Mouse (Mus musculus): Measurements from ENCODE around the gene Vmn1r46.
"Not testable (repeated sequence)": the region's sequence is repeated elsewhere in the genome, so short reads cannot be mapped to it uniquely, and the experiment has no call there.

Vmn1r46 gene

DNA sequence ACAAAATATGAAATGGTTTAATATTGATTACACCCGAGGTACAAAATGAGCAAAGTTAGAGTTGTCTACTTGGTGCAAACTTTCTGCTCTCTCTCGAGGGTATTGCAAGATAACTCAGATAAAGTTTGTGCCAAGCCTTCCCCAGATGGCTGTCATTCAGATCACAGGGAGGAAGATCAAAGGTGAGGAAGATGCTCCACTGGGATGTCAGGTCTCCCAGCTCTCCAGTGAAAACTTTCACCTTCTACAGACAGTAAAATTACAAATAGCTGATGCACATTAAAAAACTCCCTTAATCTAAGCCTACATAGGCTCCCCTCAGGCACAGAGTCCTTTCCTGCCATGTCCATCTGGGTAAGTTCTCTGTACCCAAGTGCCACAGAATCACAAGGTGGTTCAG is at the start of gene Vmn1r46:
Gene Vmn1r46 (plus strand): TSS at position 301 of the 400 bp plus-strand sequence.
- DNase-seq (ENCODE audit: low read depth, low spot score), result no peak

DNA sequence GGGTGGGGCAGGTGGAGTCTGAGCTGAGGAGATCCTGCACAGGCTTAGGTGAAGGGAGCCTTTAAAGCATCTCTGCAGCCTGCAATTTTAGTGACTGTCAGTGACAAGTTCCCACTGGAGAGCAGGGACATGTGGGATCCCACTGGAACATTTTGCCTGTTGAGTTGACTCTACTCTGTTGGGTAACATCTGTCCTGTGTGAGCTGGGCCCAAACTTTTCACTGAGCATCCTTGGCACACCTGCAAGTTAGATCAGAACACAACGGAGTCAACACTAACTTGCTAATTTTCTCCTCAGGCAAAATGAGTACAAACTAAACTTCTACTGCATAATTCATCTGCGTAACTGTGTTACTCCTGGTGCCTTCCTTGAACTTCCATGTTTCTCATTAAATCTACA is 28.6 kb upstream of the Vmn1r46 start, which contains the start of gene Vmn1r45:
Gene Vmn1r45 (minus strand): TSS at position 101 of the 400 bp plus-strand sequence.
- DNase-seq (ENCODE audit: low read depth, low spot score), result not testable (repeated sequence)

GRCm38 (mm10) chr6:89940926-89941325 is 28.2 kb upstream of the Vmn1r46 start:
- DNase-seq (ENCODE audit: low read depth, low spot score), result no peak

DNA sequence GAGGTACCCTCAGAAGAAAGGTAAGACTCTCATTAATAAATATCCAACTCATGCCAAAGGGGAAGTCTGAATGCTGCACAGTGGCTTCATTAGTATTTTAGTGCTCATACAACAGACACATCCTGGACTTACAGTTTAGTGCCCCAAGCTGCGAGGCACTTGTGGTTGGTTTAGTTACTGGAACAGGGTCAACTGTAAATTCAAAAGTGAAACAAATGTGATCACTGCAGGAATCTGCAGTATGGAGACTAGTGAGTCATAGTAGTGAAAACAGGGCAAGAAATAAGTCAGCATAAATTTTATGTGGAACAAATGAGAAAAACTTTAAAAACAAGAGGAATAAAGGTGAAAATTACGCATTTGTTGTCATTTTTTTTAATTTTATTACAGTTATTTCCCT is 15.6 kb upstream of the Vmn1r46 start:
- no peak for DNase-seq (ENCODE audit: low read depth, low spot score)

GRCm38 (mm10) chr6:89966341-89966740 is 2.8 kb upstream of the Vmn1r46 start:
- no peak for DNase-seq (ENCODE audit: low read depth, low spot score)

DNA sequence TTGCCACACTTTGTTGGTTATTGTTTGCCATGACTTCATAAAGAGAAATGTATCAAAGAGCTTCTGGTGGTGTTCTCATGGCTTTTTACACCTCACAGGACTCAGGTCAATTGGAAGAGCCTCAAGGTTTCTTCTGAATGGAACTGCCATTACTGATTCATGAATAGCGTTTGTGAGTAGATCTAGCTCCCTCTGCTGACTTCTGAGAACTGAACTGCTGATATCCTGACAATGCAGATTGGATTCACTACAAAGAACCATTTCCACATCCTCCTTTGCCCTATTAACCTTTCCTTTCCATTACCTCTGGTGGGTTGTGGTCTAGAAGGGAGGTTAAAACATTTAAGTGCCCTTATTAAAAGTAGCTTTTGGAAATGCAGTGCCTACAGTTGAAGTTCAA is 16.9 kb downstream of the Vmn1r46 start:
- no peak for DNase-seq (ENCODE audit: low read depth, low spot score)

- DNase-seq (ENCODE audit: low read depth, low spot score), result not testable (repeated sequence)
These were observed 46.7 kb downstream of the Vmn1r46 start, which contains the start of gene Vmn1r47 for GRCm38 (mm10) chr6:90015847-90016246. TSS of gene Vmn1r47 (plus strand) at chr6:90016147.

Data from forelimb bud, embryonic 11.5 days (tissue).